Mouse (Mus musculus): ENCODE results near the gene Mettl6.

DNA sequence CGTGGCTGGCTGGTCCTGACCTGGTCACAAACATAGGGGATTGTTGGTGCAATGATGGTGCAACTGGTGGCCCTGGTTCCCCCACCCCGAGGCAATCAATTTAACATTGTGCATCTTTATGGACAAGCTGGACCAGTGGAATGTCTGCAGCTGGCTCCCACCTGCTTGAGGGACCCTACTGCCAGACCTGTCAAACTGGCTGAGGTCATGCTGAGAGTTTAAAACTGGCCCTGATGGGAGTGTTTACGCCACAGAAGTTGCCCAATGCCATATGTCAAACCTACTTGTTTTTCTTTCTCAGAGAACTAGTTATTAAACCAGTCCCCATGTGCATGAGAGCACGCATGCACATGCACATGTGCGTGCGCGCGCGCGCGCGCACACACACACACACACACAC lies 36.8 kb downstream of the Mettl6 start:
- TF ChIP-seq EP300 (IDR thresholded peaks at IDR 0.05; ENCODE audit: insufficient read depth, low read depth, low read length) (no peak), POLR2A (IDR thresholded peaks at IDR 0.05; ENCODE audit: insufficient read depth, low read depth, low read length) (no peak), CTCF (IDR thresholded peaks at IDR 0.05) (no peak)

Data from heart, adult 2 months (tissue).